Mouse (Mus musculus) erythroblast, embryonic 14.5 days (primary cell): ENCODE data around the gene Elavl4.

ENCODE experiments used
- GATA1 ChIP-seq: IDR thresholded peaks from 2 replicates; pipeline ENCODE4 v1.6.1; 2012; ENCODE audit warnings: low read length, inconsistent platforms, mixed read lengths
- TAL1 ChIP-seq: IDR thresholded peaks from 3 replicates; pipeline ENCODE4 v1.6.1; 2012; ENCODE audit warnings: low read length, inconsistent platforms, mixed read lengths

GRCm38 (mm10) chr4:110352001-110352369 lies 276 bp upstream of the Elavl4 start:
- no peak for TF ChIP-seq GATA1
- TF ChIP-seq TAL1, result no peak
